Mouse (Mus musculus): ENCODE results near the gene Plin2. TPM values are rescaled to one million over a fixed set of nuclear protein-coding genes. Genes with fewer than 3 reads are reported as not detected.
A peak's percentile ranks its signal among the peaks of the same experiment; 100 is the strongest.

The Plin2 gene
- polyA plus RNA-seq, 1 experiment, result 107 TPM

DNA sequence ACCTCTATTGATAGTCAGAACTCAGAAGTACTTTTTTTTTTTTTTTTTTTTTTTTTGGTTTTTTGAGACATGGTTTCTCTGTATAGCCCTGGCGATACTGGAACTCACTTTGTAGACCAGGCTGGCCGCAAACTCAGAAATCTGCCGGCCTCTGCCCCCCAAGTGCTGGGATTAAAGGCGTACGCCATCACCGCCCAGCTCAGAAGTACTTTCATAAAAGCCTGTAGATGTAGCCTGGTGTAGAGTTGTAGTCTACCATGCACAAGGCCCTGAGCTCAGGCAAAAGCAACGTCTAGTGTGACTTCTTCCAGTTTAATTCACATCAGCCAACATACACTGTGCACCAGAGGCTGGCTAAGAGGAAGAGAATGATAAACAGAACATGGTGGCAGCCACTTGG, 23.1 kb upstream of the Plin2 start:
- peaks cover 19% of the 10 kb centered on the region for H3K4me1 ChIP-seq (replicated peaks; ENCODE audit: control insufficient read depth, insufficient read depth, low read length)
- H3K4me3 ChIP-seq (ENCODE audit: control insufficient read depth, insufficient read depth, low read length), result no peak overlapping the region
- DNase-seq, result no peak
- H3K27me3 ChIP-seq (ENCODE audit: control insufficient read depth, insufficient read depth, low read length), result no peaks in the 10 kb centered on the region
- TF ChIP-seq POLR2A (IDR thresholded peaks at IDR 0.05; ENCODE audit: control insufficient read depth, extremely low read depth, insufficient read depth, low read length, poor library complexity) (no peak), CTCF (IDR thresholded peaks at IDR 0.05; ENCODE audit: borderline replicate concordance, control insufficient read depth, extremely low read depth, insufficient read depth, low read length, poor library complexity) (no peak)
- H3K36me3 ChIP-seq (ENCODE audit: control insufficient read depth, insufficient read depth, low read length), result no peaks in the 10 kb centered on the region
- H3K27ac ChIP-seq (ENCODE audit: control insufficient read depth, insufficient read depth, low read length), result no peak overlapping the region
- 91% methylated on average over 7 of the region's 7 CpGs for WGBS

DNA sequence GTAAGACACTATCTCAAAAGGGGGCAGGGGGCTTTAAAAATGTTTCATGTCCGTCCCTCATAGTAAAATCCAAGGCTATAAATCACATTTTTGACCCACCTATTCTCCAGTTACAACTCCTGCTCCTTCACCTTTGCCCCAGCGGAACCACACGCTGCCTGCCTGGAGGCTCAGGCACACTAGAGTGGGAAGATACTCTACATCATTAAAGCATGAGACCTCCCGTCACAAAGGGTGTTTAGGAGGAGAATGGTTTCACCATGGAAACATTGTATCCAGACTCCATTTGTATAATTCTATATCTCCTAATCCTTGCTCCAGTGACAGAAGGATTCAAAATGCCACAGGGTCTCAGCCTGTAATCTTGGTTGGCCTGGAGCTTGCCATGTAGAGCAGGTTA, 21.4 kb upstream of the Plin2 start:
- H3K27ac ChIP-seq (ENCODE audit: control insufficient read depth, insufficient read depth, low read length), result no peak overlapping the region
- WGBS, result 95% methylated on average over 4 of the region's 4 CpGs
- peaks cover 19% of the 10 kb centered on the region for H3K4me1 ChIP-seq (replicated peaks; ENCODE audit: control insufficient read depth, insufficient read depth, low read length)
- no peak for TF ChIP-seq POLR2A (IDR thresholded peaks at IDR 0.05; ENCODE audit: control insufficient read depth, extremely low read depth, insufficient read depth, low read length, poor library complexity)
- TF ChIP-seq CTCF (IDR thresholded peaks at IDR 0.05; ENCODE audit: borderline replicate concordance, control insufficient read depth, extremely low read depth, insufficient read depth, low read length, poor library complexity), result no peak
- H3K27me3 ChIP-seq (ENCODE audit: control insufficient read depth, insufficient read depth, low read length), result no peaks in the 10 kb centered on the region
- H3K4me3 ChIP-seq (ENCODE audit: control insufficient read depth, insufficient read depth, low read length), result no peak overlapping the region
- DNase-seq, result no peak
- no peaks in the 10 kb centered on the region for H3K36me3 ChIP-seq (ENCODE audit: control insufficient read depth, insufficient read depth, low read length)

GRCm38 (mm10) chr4:86690768-86691167, 20.9 kb upstream of the Plin2 start:
- no peak overlapping the region for H3K4me3 ChIP-seq (ENCODE audit: control insufficient read depth, insufficient read depth, low read length)
- TF ChIP-seq POLR2A (IDR thresholded peaks at IDR 0.05; ENCODE audit: control insufficient read depth, extremely low read depth, insufficient read depth, low read length, poor library complexity) (no peak), CTCF (IDR thresholded peaks at IDR 0.05; ENCODE audit: borderline replicate concordance, control insufficient read depth, extremely low read depth, insufficient read depth, low read length, poor library complexity) (no peak)
- H3K36me3 ChIP-seq (ENCODE audit: control insufficient read depth, insufficient read depth, low read length), result no peaks in the 10 kb centered on the region
- H3K4me1 ChIP-seq (replicated peaks; ENCODE audit: control insufficient read depth, insufficient read depth, low read length), result peaks cover 19% of the 10 kb centered on the region
- H3K27ac ChIP-seq (ENCODE audit: control insufficient read depth, insufficient read depth, low read length), result peak overlapping the region; percentile 84; the same call in 1 of the 2 replicates
- 96% methylated on average over 6 of the region's 6 CpGs for WGBS
- DNase-seq, result no peak
- no peaks in the 10 kb centered on the region for H3K27me3 ChIP-seq (ENCODE audit: control insufficient read depth, insufficient read depth, low read length)

DNA sequence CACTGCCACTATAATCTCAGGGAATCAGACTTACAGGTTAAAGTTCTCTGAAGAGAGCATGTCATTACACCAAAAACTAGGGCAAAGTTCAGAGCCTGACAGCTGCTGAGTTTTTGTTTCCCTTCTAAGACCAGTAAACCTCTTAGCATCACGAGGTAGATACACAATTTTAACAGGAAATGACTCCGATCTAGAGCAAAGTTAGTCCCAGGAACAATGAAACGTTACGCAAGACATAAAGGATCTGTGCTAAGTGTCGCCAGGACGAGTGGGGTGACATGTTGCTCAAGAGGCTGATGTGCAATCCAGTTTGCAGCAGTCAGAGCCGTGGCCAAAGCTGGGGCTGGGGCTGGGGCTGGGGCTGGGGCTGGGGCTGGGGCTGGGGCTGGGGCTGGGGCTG, 20.3 kb upstream of the Plin2 start:
- Histone ChIP-seq H3K4me3 (ENCODE audit: control insufficient read depth, insufficient read depth, low read length) (no peak overlapping the region), H3K27ac (ENCODE audit: control insufficient read depth, insufficient read depth, low read length) (peak overlapping the region; percentile 84), H3K27me3 (ENCODE audit: control insufficient read depth, insufficient read depth, low read length) (no peaks in the 10 kb centered on the region), H3K36me3 (ENCODE audit: control insufficient read depth, insufficient read depth, low read length) (no peaks in the 10 kb centered on the region), H3K4me1 (replicated peaks; ENCODE audit: control insufficient read depth, insufficient read depth, low read length) (peaks cover 19% of the 10 kb centered on the region)
- no peak for TF ChIP-seq CTCF (IDR thresholded peaks at IDR 0.05; ENCODE audit: borderline replicate concordance, control insufficient read depth, extremely low read depth, insufficient read depth, low read length, poor library complexity)
- no peak for TF ChIP-seq POLR2A (IDR thresholded peaks at IDR 0.05; ENCODE audit: control insufficient read depth, extremely low read depth, insufficient read depth, low read length, poor library complexity)
- DNase-seq, result no peak
- 16% methylated on average over 7 of the region's 7 CpGs for WGBS

DNA sequence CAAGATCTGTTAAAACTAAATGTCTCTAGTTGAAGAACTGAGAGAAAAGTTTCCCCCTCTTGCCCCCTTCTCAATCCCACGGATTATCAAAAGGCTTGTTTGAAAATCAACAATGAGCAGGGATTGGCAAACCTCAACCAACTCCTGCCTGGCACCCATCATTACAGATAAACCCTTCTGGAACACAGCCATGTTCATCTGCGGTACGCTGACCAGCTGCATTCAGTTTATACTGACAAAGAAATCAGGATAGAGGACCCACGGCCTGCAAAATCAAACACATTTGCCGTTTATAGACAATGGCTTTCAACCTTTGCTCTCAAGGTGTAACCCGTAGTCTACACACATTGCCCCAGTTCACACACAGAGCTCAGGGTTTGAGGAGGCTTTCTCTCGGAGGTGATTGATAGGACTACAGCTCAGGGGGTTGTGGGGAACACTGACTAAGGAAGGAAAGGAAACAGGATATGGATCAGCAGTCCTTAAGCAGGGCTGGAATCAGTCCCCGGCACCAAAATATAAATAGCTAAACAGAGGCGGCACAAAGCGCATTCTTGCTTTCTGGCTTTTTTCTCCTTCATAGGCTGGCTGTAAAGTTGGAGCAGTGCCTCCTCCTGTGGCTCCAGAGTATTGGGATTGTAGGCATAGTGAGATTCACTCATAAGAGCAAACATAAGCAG, 19.3 kb upstream of the Plin2 start:
- no peaks in the 10 kb centered on the region for H3K36me3 ChIP-seq (ENCODE audit: control insufficient read depth, insufficient read depth, low read length)
- H3K27ac ChIP-seq (ENCODE audit: control insufficient read depth, insufficient read depth, low read length), result peak overlapping the region; percentile 64
- 96% methylated on average over 10 of the region's 10 CpGs for WGBS
- H3K4me1 ChIP-seq (replicated peaks; ENCODE audit: control insufficient read depth, insufficient read depth, low read length), result peaks cover 14% of the 10 kb centered on the region
- no peaks in the 10 kb centered on the region for H3K27me3 ChIP-seq (ENCODE audit: control insufficient read depth, insufficient read depth, low read length)
- DNase-seq, result no peak
- TF ChIP-seq POLR2A (IDR thresholded peaks at IDR 0.05; ENCODE audit: control insufficient read depth, extremely low read depth, insufficient read depth, low read length, poor library complexity) (no peak), CTCF (IDR thresholded peaks at IDR 0.05; ENCODE audit: borderline replicate concordance, control insufficient read depth, extremely low read depth, insufficient read depth, low read length, poor library complexity) (no peak)
- no peak overlapping the region for H3K4me3 ChIP-seq (ENCODE audit: control insufficient read depth, insufficient read depth, low read length)

- no peak for TF ChIP-seq CTCF (IDR thresholded peaks at IDR 0.05; ENCODE audit: borderline replicate concordance, control insufficient read depth, extremely low read depth, insufficient read depth, low read length, poor library complexity)
- TF ChIP-seq POLR2A (IDR thresholded peaks at IDR 0.05; ENCODE audit: control insufficient read depth, extremely low read depth, insufficient read depth, low read length, poor library complexity), result no peak
- Histone ChIP-seq H3K36me3 (ENCODE audit: control insufficient read depth, insufficient read depth, low read length) (no peaks in the 10 kb centered on the region), H3K4me1 (replicated peaks; ENCODE audit: control insufficient read depth, insufficient read depth, low read length) (peaks cover 27% of the 10 kb centered on the region), H3K27ac (ENCODE audit: control insufficient read depth, insufficient read depth, low read length) (no peak overlapping the region), H3K27me3 (ENCODE audit: control insufficient read depth, insufficient read depth, low read length) (no peaks in the 10 kb centered on the region), H3K4me3 (ENCODE audit: control insufficient read depth, insufficient read depth, low read length) (no peak overlapping the region)
- DNase-seq, result no peak
- 81% methylated on average over 3 of the region's 3 CpGs for WGBS
These were observed 16.7 kb upstream of the Plin2 start for GRCm38 (mm10) chr4:86686564-86686963.

DNA sequence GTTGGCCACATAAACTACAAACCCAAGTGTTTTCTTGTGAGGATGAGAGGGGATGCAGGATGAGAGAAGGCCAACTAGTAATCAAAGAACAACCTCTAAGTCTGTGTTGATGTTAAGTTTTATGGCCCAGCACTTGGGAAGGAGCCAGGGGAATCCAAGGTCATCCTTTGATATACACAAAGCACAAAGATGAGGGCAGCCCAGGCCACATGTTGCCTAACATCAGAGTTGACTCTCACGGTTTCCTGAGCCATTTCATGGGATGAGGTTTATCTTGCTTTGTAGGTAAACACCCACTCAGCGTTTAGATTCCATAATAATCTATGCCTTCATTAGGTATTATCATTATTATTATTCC, 16.1 kb upstream of the Plin2 start:
- Histone ChIP-seq H3K27ac (ENCODE audit: control insufficient read depth, insufficient read depth, low read length) (no peak overlapping the region), H3K4me3 (ENCODE audit: control insufficient read depth, insufficient read depth, low read length) (no peak overlapping the region), H3K4me1 (replicated peaks; ENCODE audit: control insufficient read depth, insufficient read depth, low read length) (peaks cover 30% of the 10 kb centered on the region), H3K27me3 (ENCODE audit: control insufficient read depth, insufficient read depth, low read length) (no peaks in the 10 kb centered on the region), H3K36me3 (ENCODE audit: control insufficient read depth, insufficient read depth, low read length) (no peaks in the 10 kb centered on the region)
- TF ChIP-seq CTCF (IDR thresholded peaks at IDR 0.05; ENCODE audit: borderline replicate concordance, control insufficient read depth, extremely low read depth, insufficient read depth, low read length, poor library complexity) (no peak), POLR2A (IDR thresholded peaks at IDR 0.05; ENCODE audit: control insufficient read depth, extremely low read depth, insufficient read depth, low read length, poor library complexity) (no peak)
- no peak for DNase-seq
- WGBS, result 84% methylated on average over 2 of the region's 2 CpGs
